Mouse (Mus musculus) thymus, adult 2 months (tissue): ENCODE measurements around the gene Fbxo5. TPM values are rescaled to one million over a fixed set of nuclear protein-coding genes. Genes with fewer than 3 reads are reported as not detected.

Source experiments
- DNase-seq: peaks from one replicate; pipeline ENCODE4 v3.0.0; 2021
- H3K27ac ChIP-seq: fragments of 200-500 bp; 2 replicates; pipeline ENCODE4 v1.5.1; 2012; ENCODE audit warnings: low read length, control low read depth; ENCODE audit not compliant: control insufficient read depth, insufficient read depth
- H3K27me3 ChIP-seq: fragments of 200-500 bp; 2 replicates; pipeline ENCODE4 v1.6.1; 2012; ENCODE audit warnings: mild to moderate bottlenecking, low read length, moderate library complexity, mixed read lengths; ENCODE audit not compliant: control insufficient read depth, insufficient read depth
- H3K36me3 ChIP-seq: fragments of 200-500 bp; 2 replicates; pipeline ENCODE4 v1.6.1; 2012; ENCODE audit warnings: mild to moderate bottlenecking, low read length, moderate library complexity; ENCODE audit not compliant: control insufficient read depth, insufficient read depth
- H3K4me1 ChIP-seq: fragments of 200-500 bp; replicated peaks from 2 replicates; pipeline ENCODE4 v1.6.1; 2012; ENCODE audit warnings: low read length; ENCODE audit not compliant: control insufficient read depth, insufficient read depth
- H3K4me3 ChIP-seq: fragments of 200-500 bp; 2 replicates; pipeline ENCODE4 v1.5.1; 2012; ENCODE audit warnings: mild to moderate bottlenecking, low read length, control low read depth, moderate library complexity; ENCODE audit not compliant: control insufficient read depth, insufficient read depth
- CTCF ChIP-seq: fragments of 200-500 bp; IDR thresholded peaks from 2 replicates; pipeline ENCODE4 v1.5.1; 2012; ENCODE audit warnings: mild to moderate bottlenecking, control low read depth, low read length, moderate library complexity, borderline replicate concordance; ENCODE audit not compliant: control insufficient read depth, poor library complexity, insufficient read depth; ENCODE audit errors: extremely low read depth
- POLR2A ChIP-seq: fragments of 200-500 bp; IDR thresholded peaks from 2 replicates; pipeline ENCODE4 v1.6.1; 2012; ENCODE audit warnings: mild to moderate bottlenecking, low read length, control low read depth, moderate library complexity; ENCODE audit not compliant: control insufficient read depth, poor library complexity, insufficient read depth; ENCODE audit errors: extremely low read depth
- WGBS: fragments of 180-500 bp; shearing (Covaris S2); methylation state at CpG from one replicate; pipeline ENCODE4 v1.1.7; 2018; 5-methylcytosine and 5-hydroxymethylcytosine counted together
- polyA plus RNA-seq: library from polyadenylated mRNA; depleted of rRNA; stranded (reverse); fragments of >200 nt; gene quantifications from 2 replicates; pipeline ENCODE4 v1.2.3, GENCODE M21; 2012; rRNA removed

The Fbxo5 gene
- polyA plus RNA-seq, 1 experiment, result 17.6 TPM

DNA sequence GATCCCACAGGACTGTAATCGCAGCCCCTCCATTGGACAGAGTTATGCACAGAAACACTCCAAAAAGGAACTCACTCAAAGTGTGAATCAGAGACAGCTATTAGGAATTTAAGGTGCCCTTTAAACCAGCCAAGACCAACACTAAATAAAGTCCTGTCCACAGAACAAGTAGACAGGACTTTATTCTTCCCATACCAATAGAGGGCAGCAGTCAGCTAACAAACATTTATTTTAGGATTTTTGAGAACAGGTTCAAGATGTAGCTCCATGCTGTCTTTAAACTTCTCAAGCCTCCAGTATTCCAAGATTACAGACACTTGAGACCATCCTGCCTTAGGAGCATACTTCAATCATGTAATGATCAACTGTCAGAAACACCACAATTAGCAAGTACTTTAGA is 4.9 kb downstream of the Fbxo5 start:
- Histone ChIP-seq H3K27ac (no peak overlapping the region), H3K27me3 (no peaks in the 10 kb centered on the region), H3K36me3 (peaks cover 46% of the 10 kb centered on the region), H3K4me3 (no peak overlapping the region), H3K4me1 (peaks cover 16% of the 10 kb centered on the region)
- TF ChIP-seq POLR2A (no peak), CTCF (no peak)
- DNase-seq, result no peak
- 98% methylated on average over 1 of the region's 1 CpGs for WGBS

DNA sequence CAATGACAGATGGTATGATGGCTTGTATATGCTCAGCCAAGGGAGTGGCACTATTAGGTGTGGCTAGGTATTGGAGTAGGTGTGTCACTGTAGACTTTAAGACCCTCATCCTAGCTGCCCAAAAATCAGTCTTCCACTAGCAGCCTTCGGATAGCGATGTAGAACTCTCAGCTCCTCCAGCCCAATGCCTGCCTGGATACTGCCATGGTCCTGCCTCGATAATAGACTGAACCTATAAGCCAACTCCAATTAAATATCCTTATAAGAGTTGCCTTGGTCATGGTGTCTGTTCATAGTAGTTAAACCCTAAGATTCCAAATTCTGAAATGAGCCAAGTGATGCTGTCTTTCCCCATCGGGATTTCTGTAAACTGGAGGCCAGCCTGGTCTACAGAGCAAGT is 7.3 kb downstream of the Fbxo5 start:
- H3K36me3 ChIP-seq, result peaks cover 46% of the 10 kb centered on the region
- TF ChIP-seq POLR2A (no peak), CTCF (no peak)
- no peak overlapping the region for H3K27ac ChIP-seq
- DNase-seq, result no peak
- H3K4me3 ChIP-seq, result no peak overlapping the region
- peaks cover 8% of the 10 kb centered on the region for H3K4me1 ChIP-seq
- 98% methylated on average over 4 of the region's 4 CpGs for WGBS
- H3K27me3 ChIP-seq, result no peaks in the 10 kb centered on the region

- Histone ChIP-seq H3K4me3 (no peak overlapping the region), H3K4me1 (no peaks in the 10 kb centered on the region), H3K36me3 (no peaks in the 10 kb centered on the region), H3K27me3 (no peaks in the 10 kb centered on the region), H3K27ac (no peak overlapping the region)
- no peak for TF ChIP-seq CTCF
- TF ChIP-seq POLR2A, result no peak
- WGBS, result 29% methylated on average over 12 of the region's 12 CpGs
- peak; percentile 33 for DNase-seq
Measured at GRCm38 (mm10) chr10:5790657-5791056, 14.7 kb downstream of the Fbxo5 start.

DNA sequence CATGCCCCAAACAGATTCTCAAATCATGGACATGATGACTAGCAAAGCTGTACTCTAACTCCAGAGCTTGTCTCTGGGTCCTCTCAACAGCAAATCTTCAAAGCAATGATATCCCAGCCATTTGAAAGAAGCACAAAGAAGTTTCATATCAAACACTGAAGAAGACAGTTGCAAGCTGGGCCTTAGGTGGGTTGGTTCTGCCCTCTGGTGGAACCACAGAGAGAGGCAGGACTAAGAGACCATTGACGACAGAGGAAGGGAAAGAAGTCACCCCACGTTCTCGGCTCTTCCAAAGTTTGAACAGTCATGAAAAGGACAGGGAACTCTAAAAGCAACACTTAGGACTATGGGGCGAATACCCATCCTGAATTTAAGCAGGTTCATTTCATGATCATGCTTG is 18.5 kb downstream of the Fbxo5 start:
- H3K27me3 ChIP-seq, result no peaks in the 10 kb centered on the region
- no peak overlapping the region for H3K27ac ChIP-seq
- peak; percentile 23 for DNase-seq
- H3K4me3 ChIP-seq, result no peak overlapping the region
- H3K36me3 ChIP-seq, result no peaks in the 10 kb centered on the region
- 19% methylated on average over 4 of the region's 4 CpGs for WGBS
- TF ChIP-seq CTCF, result no peak
- no peak for TF ChIP-seq POLR2A
- no peaks in the 10 kb centered on the region for H3K4me1 ChIP-seq

Other genes starting within 250 kb of the Fbxo5 start
- gene Myct1, start 211.8 kb downstream of the Fbxo5 start, polyA plus RNA-seq, result 0.85 and 1.3 TPM in 2 replicates
- gene Vip, start 166.4 kb downstream of the Fbxo5 start, polyA plus RNA-seq, result 0.05 and 0.19 TPM in 2 replicates
- gene Mtrf1l, start 18.3 kb upstream of the Fbxo5 start, polyA plus RNA-seq, result 5.3 and 7.1 TPM in 2 replicates
- 0.26 TPM in 2 replicates for gene Rgs17, start 116.8 kb upstream of the Fbxo5 start, polyA plus RNA-seq